Mouse (Mus musculus): ENCODE results near the gene Nos1ap.

GRCm38 (mm10) chr1:170520206-170520605, 69.5 kb downstream of the Nos1ap start:
- TF ChIP-seq POLR2A (IDR thresholded peaks at IDR 0.05; ENCODE audit: borderline replicate concordance, insufficient read depth, low read length) = no peak
- TF ChIP-seq CTCF (IDR thresholded peaks at IDR 0.05; ENCODE audit: borderline replicate concordance, insufficient read depth, low read depth, low read length) = no peak

All from cerebellum, adult 2 months (tissue).